Mouse (Mus musculus) neural tube, embryonic 12.5 days (tissue): ENCODE results near the gene Rabac1. TPM values are rescaled to one million over a fixed set of nuclear protein-coding genes. Genes with fewer than 3 reads are reported as not detected.
A peak's percentile ranks its signal among the peaks of the same experiment; 100 is the strongest.

ENCODE experiments used
- ATAC-seq: fragments of 200-750 bp; cut with Nextera tagmentation; 2 replicates; pipeline ENCODE4 v1.8.0; 2017; ENCODE audit warnings: low read depth, mild to moderate bottlenecking, moderate TSS enrichment, moderate library complexity; ENCODE audit not compliant: low FRiP score
- H3K27ac ChIP-seq: fragments of 300-500 bp; sonication (generic); 2 replicates; pipeline ENCODE4 v1.5.1; 2016
- H3K27me3 ChIP-seq: fragments of 300-500 bp; sonication (generic); replicated peaks from 2 replicates; pipeline ENCODE4 v1.6.1; 2016; ENCODE audit warnings: mild to moderate bottlenecking
- H3K36me3 ChIP-seq: fragments of 300-500 bp; sonication (generic); 2 replicates; pipeline ENCODE4 v1.6.1; 2016; ENCODE audit warnings: mild to moderate bottlenecking
- H3K4me1 ChIP-seq: fragments of 300-500 bp; sonication (generic); 2 replicates; pipeline ENCODE4 v1.6.1; 2016
- H3K4me2 ChIP-seq: fragments of 300-500 bp; sonication (generic); replicated peaks from 2 replicates; pipeline ENCODE4 v1.6.1; 2016; ENCODE audit warnings: mild to moderate bottlenecking
- H3K4me3 ChIP-seq: fragments of 300-500 bp; sonication (generic); 2 replicates; pipeline ENCODE4 v1.5.1; 2016
- H3K9ac ChIP-seq: fragments of 300-500 bp; sonication (generic); 2 replicates; pipeline ENCODE4 v1.6.1; 2016; ENCODE audit warnings: mild to moderate bottlenecking
- H3K9me3 ChIP-seq: fragments of 300-500 bp; sonication (generic); 2 replicates; pipeline ENCODE4 v1.6.1; 2016; ENCODE audit warnings: mild to moderate bottlenecking
- WGBS: fragments of 180-500 bp; shearing (Covaris S2); methylation state at CpG from one replicate; pipeline ENCODE4 v1.1.7; 2016; 5-methylcytosine and 5-hydroxymethylcytosine counted together
- polyA plus RNA-seq: library from polyadenylated mRNA; unstranded; fragments of >200 nt; fragmentation: Nextera tagmentation; extraction: Ambion mirVana; gene quantifications from 2 replicates; pipeline ENCODE4 v1.2.1, GENCODE M21; 2016

Gene Rabac1
- polyA plus RNA-seq, result 151 and 154 TPM in 2 replicates

GRCm38 (mm10) chr7:24971972-24972893, at the start of gene Rabac1:
Gene Rabac1, minus strand, starts transcription at chr7:24972754.
- no peak within 1 kb of the TSS; the same call in 1 of the 2 replicates for H3K27ac ChIP-seq
- H3K36me3 ChIP-seq, result peaks cover 5% of the 10 kb centered on the region; the same call in 1 of the 2 replicates
- peak within 1 kb of the TSS; percentile 65 for H3K4me3 ChIP-seq
- ATAC-seq, result peak; percentile 90
- H3K4me1 ChIP-seq, result peaks cover 16% of the 10 kb centered on the region
- under 1% methylated on average over 45 of the region's 45 CpGs for WGBS
- H3K27me3 ChIP-seq, result no peaks in the 10 kb centered on the region
- no peaks in the 10 kb centered on the region for H3K9me3 ChIP-seq
- peak within 1 kb of the TSS; percentile 72 for H3K9ac ChIP-seq
- peak within 1 kb of the TSS; percentile 81 for H3K4me2 ChIP-seq

DNA sequence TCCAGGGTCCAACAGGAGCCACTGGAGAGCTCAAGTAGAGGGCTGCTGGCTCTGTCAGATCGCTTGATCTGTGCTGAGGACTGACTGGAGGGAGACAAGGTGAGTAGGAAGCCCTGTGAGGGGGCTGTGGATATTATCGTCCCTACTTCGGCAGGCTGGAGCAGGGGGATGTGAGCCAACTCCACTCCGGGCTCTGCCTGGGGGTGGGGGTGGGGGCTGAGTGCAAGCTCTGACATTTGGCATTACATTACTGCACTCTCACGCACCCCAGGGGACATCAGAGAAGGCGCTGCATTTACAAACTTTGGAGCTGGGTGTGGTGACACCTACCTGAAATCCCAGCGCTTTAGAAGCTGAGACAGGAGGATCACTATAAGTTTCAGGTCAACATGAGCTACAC, 39.0 kb upstream of the Rabac1 start:
- no peak overlapping the region for H3K27ac ChIP-seq
- 78% methylated on average over 7 of the region's 7 CpGs for WGBS
- H3K36me3 ChIP-seq, result peaks cover 44% of the 10 kb centered on the region

GRCm38 (mm10) chr7:25010090-25010913, 37.7 kb upstream of the Rabac1 start:
- ATAC-seq, result no peak
- whole genome bisulfite sequencing, result under 1% methylated on average over 97 of the region's 97 CpGs
- Histone ChIP-seq H3K4me1 (peaks cover 49% of the 10 kb centered on the region), H3K4me2 (peak overlapping the region; percentile 75), H3K27me3 (peaks cover 52% of the 10 kb centered on the region), H3K27ac (peak overlapping the region; percentile 61; the same call in 1 of the 2 replicates), H3K9me3 (no peaks in the 10 kb centered on the region), H3K4me3 (peak overlapping the region; percentile 31), H3K9ac (peak overlapping the region; percentile 38; the same call in 1 of the 2 replicates), H3K36me3 (peaks cover 31% of the 10 kb centered on the region)

More for the DNA sequence above, 39.0 kb upstream of the Rabac1 start:
- Histone ChIP-seq H3K9ac (no peak overlapping the region), H3K4me2 (no peak overlapping the region), H3K4me3 (no peak overlapping the region), H3K27me3 (peaks cover 41% of the 10 kb centered on the region), H3K9me3 (no peaks in the 10 kb centered on the region), H3K4me1 (peaks cover 38% of the 10 kb centered on the region)
- ATAC-seq, result no peak

DNA sequence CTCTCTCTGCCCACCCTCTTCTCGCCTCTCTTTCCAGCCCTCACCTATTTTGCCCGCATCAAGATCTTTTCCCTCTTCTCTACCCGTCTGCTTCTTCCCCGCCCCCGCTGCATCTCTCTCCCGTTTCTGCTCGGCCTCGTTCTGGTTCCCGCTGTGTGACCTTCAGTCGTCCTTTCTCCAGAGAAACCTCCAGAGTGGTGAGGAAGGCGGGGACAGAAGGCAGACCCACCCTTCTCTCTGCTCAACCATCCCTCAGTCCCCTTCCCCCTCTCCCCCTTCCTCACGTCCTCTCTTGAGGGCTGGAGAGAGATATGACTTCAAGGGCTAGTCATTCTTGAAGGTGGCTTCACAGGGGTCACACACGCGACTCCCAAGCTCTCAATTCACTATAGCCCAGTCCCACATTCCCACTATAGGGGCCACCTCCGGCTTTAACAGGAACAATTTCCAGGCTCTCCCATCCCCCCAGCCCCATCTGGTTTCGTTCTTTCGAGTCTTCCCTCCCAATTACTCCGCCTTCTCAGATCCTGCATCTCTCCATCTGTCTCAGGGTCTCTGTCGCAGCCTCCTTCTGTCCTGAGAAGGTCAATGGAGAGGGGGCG, 36.6 kb upstream of the Rabac1 start:
- Histone ChIP-seq H3K9ac (peak overlapping the region; percentile 36; the same call in 1 of the 2 replicates), H3K4me3 (no peak overlapping the region), H3K4me1 (peaks cover 53% of the 10 kb centered on the region), H3K36me3 (peaks cover 20% of the 10 kb centered on the region), H3K4me2 (peak overlapping the region; percentile 75), H3K27ac (peak overlapping the region; percentile 81), H3K9me3 (no peaks in the 10 kb centered on the region), H3K27me3 (peaks cover 56% of the 10 kb centered on the region)
- no peak for ATAC-seq
- WGBS, result 6% methylated on average over 20 of the region's 20 CpGs

GRCm38 (mm10) chr7:25008635-25009034, 36.1 kb upstream of the Rabac1 start:
- Histone ChIP-seq H3K27me3 (peaks cover 61% of the 10 kb centered on the region), H3K4me1 (peaks cover 58% of the 10 kb centered on the region), H3K27ac (peak overlapping the region; percentile 81), H3K9me3 (no peaks in the 10 kb centered on the region), H3K36me3 (peaks cover 14% of the 10 kb centered on the region), H3K4me2 (peak overlapping the region; percentile 75), H3K4me3 (no peak overlapping the region), H3K9ac (peak overlapping the region; percentile 36; the same call in 1 of the 2 replicates)
- ATAC-seq, result 0 out of 2 replicates have a peak, but pooled peaks have one; percentile 10
- WGBS, result under 1% methylated on average over 17 of the region's 17 CpGs

DNA sequence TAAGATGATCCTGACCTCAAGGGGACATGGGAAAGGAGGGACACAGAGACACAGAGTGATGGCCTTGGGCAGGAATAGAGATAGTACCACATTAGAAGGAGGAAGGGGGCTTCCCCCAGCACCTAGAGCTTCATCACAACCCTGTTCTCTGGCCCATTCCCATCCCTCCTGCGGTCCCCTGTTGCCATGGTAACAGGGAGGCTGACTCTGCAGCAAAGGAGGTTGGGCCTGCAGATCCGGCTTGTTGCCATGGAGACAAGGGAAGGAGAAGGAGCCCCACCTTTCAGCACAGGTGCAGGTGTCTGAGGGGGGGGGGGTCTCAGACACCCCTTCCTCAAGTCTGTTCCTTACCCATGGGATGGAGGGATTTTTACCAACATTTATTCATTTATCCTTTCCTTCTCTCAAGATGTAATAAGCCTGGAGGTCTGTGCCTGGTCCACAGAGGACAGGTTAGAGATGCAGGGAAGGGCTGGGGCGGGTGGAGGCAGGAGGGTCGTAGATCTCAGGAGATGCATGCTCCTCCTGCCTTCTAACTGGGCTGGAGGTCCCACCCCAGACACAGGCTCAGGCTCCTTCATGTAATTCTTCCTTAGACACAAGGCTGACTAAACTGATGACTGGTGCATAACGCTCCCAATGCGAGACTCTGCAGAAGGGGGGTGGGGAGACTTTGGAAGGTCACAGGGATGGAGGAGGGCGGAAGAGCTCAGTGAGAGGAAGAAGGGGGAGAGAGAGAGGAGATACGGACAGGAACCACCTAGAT, 35.2 kb upstream of the Rabac1 start:
- H3K27me3 ChIP-seq, result peaks cover 63% of the 10 kb centered on the region
- H3K4me2 ChIP-seq, result peak overlapping the region; percentile 75
- peaks cover 8% of the 10 kb centered on the region for H3K36me3 ChIP-seq
- peak; percentile 33 for ATAC-seq
- no peak overlapping the region for H3K9ac ChIP-seq
- 15% methylated on average over 8 of the region's 8 CpGs for WGBS
- H3K9me3 ChIP-seq, result no peaks in the 10 kb centered on the region
- H3K4me3 ChIP-seq, result no peak overlapping the region
- peaks cover 67% of the 10 kb centered on the region for H3K4me1 ChIP-seq
- peak overlapping the region; percentile 81 for H3K27ac ChIP-seq

GRCm38 (mm10) chr7:25006586-25007364, 34.2 kb upstream of the Rabac1 start:
- peaks cover 68% of the 10 kb centered on the region for H3K4me1 ChIP-seq
- H3K27me3 ChIP-seq, result peaks cover 57% of the 10 kb centered on the region

GRCm38 (mm10) chr7:25006171-25006570, 33.6 kb upstream of the Rabac1 start:
- H3K4me1 ChIP-seq, result peaks cover 68% of the 10 kb centered on the region

More at GRCm38 (mm10) chr7:25006586-25007364, 34.2 kb upstream of the Rabac1 start:
- ATAC-seq, result no peak
- no peaks in the 10 kb centered on the region for H3K9me3 ChIP-seq
- no peaks in the 10 kb centered on the region for H3K36me3 ChIP-seq
- H3K9ac ChIP-seq, result no peak overlapping the region
- H3K4me3 ChIP-seq, result no peak overlapping the region
- 76% methylated on average over 12 of the region's 12 CpGs for WGBS
- H3K27ac ChIP-seq, result peak overlapping the region; percentile 81; the same call in 1 of the 2 replicates
- 0 out of 2 replicates have a peak overlapping the region, but pooled peaks have one; percentile 72 for H3K4me2 ChIP-seq

GRCm38 (mm10) chr7:25005421-25006065, 33.0 kb upstream of the Rabac1 start, which contains the start of gene Atp1a3:
Gene Atp1a3, minus strand, starts transcription at chr7:25005958.
- H3K9ac ChIP-seq, result peak within 1 kb of the TSS; percentile 79
- WGBS, result under 1% methylated on average over 54 of the region's 54 CpGs

More at GRCm38 (mm10) chr7:25006171-25006570, 33.6 kb upstream of the Rabac1 start:
- H3K36me3 ChIP-seq, result no peaks in the 10 kb centered on the region
- no peaks in the 10 kb centered on the region for H3K9me3 ChIP-seq
- H3K4me2 ChIP-seq, result peak overlapping the region; percentile 72
- H3K27ac ChIP-seq, result peak overlapping the region; percentile 27; the same call in 1 of the 2 replicates
- ATAC-seq, result no peak
- peak overlapping the region; percentile 79 for H3K9ac ChIP-seq
- peak overlapping the region; percentile 65 for H3K4me3 ChIP-seq
- H3K27me3 ChIP-seq, result peaks cover 51% of the 10 kb centered on the region
- 65% methylated on average over 3 of the region's 3 CpGs for WGBS

DNA sequence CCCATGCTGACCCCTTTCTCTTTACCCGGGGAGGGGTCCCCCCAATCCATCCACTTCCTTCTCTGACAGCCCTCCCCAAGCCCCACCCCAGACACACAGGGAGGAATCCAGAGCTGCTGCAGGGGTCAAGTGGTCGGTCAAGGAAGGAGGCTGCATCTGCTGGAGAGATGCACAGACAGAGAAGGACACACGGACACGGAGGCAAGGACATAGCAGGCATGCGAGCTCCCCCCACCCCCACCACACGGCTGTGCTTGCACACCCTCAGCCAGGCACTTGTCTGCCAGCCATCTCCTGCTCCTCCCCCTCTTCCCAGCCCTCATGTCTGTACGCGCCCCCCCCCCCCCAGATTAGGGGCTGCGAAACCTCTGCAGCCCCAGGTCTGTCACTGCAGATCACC, 32.3 kb upstream of the Rabac1 start:
- Histone ChIP-seq H3K9ac (peak overlapping the region; percentile 79), H3K4me1 (peaks cover 57% of the 10 kb centered on the region), H3K36me3 (peaks cover 8% of the 10 kb centered on the region), H3K27me3 (peaks cover 38% of the 10 kb centered on the region), H3K4me3 (peak overlapping the region; percentile 65), H3K4me2 (peak overlapping the region; percentile 72), H3K27ac (no peak overlapping the region), H3K9me3 (no peaks in the 10 kb centered on the region)
- WGBS, result 47% methylated on average over 6 of the region's 9 CpGs
- no peak for ATAC-seq

More at GRCm38 (mm10) chr7:25005421-25006065, 33.0 kb upstream of the Rabac1 start, which contains the start of gene Atp1a3:
- peak; percentile 71 for ATAC-seq
- Histone ChIP-seq H3K27me3 (peaks cover 45% of the 10 kb centered on the region), H3K36me3 (peaks cover under 1% of the 10 kb centered on the region; the same call in 1 of the 2 replicates), H3K4me2 (peak within 1 kb of the TSS; percentile 72), H3K4me3 (peak within 1 kb of the TSS; percentile 65), H3K4me1 (peaks cover 64% of the 10 kb centered on the region), H3K9me3 (no peaks in the 10 kb centered on the region), H3K27ac (peak within 1 kb of the TSS; percentile 46; the same call in 1 of the 2 replicates)
